ENCODE assay signal across 31 mouse cellular contexts in genomic region chr17:21770336-21770735, GRCm38 (mm10).
"Had no signal": no experiment of that assay in that cellular context is flagged by ENCODE, and none has a peak within 500 bp of the region (broad histone marks: within the 10 kb centered on the region; RNA-seq: fewer than 3 reads in every experiment).

No protein-coding gene starts in this region.

- H3K4me1 ChIP-seq: heart, embryonic 10.5 days; heart, embryonic 12.5 days; heart, embryonic 13.5 days; heart, embryonic 15.5 days; hindbrain, embryonic 10.5 days; hindbrain, embryonic 12.5 days; hindbrain, embryonic 13.5 days; hindbrain, embryonic 15.5 days; intestine, embryonic 15.5 days; kidney, embryonic 15.5 days had no signal

- H3K4me2 ChIP-seq: heart, embryonic 11.5 days; heart, embryonic 12.5 days; heart, embryonic 13.5 days; heart, embryonic 15.5 days; hindbrain, embryonic 12.5 days; hindbrain, embryonic 13.5 days; hindbrain, embryonic 14.5 days; hindbrain, embryonic 15.5 days; intestine, embryonic 15.5 days; kidney, embryonic 15.5 days had no signal

- H3K27ac ChIP-seq: heart, embryonic 10.5 days; heart, embryonic 13.5 days; heart, embryonic 15.5 days; hindbrain, embryonic 10.5 days; hindbrain, embryonic 12.5 days; hindbrain, embryonic 13.5 days; hindbrain, embryonic 14.5 days; hindbrain, embryonic 15.5 days; hindbrain, postnatal 0 days; intestine, embryonic 15.5 days; kidney, embryonic 15.5 days; kidney, postnatal 0 days; layer of hippocampus, adult 2 months had no signal

- H3K27me3 ChIP-seq: heart, embryonic 12.5 days; heart, embryonic 13.5 days; heart, embryonic 15.5 days; hindbrain, embryonic 12.5 days; hindbrain, embryonic 13.5 days; hindbrain, embryonic 15.5 days; intestine, embryonic 15.5 days; kidney, embryonic 15.5 days had no signal

- H3K4me3 ChIP-seq: heart, embryonic 10.5 days; heart, embryonic 12.5 days; heart, embryonic 13.5 days; heart, embryonic 15.5 days; hindbrain, embryonic 10.5 days; hindbrain, embryonic 12.5 days; hindbrain, embryonic 13.5 days; hindbrain, embryonic 15.5 days; intestine, embryonic 15.5 days; kidney, embryonic 15.5 days; layer of hippocampus, adult 2 months had no signal

- H3K9me3 ChIP-seq: heart, embryonic 10.5 days; heart, embryonic 13.5 days; heart, embryonic 15.5 days; hindbrain, embryonic 12.5 days; hindbrain, embryonic 13.5 days; hindbrain, embryonic 15.5 days; intestine, embryonic 15.5 days; kidney, embryonic 15.5 days had no signal

- H3K9ac ChIP-seq: heart, embryonic 12.5 days; heart, embryonic 13.5 days; heart, embryonic 15.5 days; hindbrain, embryonic 12.5 days; hindbrain, embryonic 13.5 days; hindbrain, embryonic 14.5 days; hindbrain, embryonic 15.5 days; intestine, embryonic 15.5 days; kidney, embryonic 15.5 days had no signal

- DNase-seq: heart, postnatal 10 days; heart, postnatal 14 days; heart, postnatal 36 days; heart, postnatal 4 days; kidney, adult 11 months; kidney, adult 18-20 months; kidney, adult 2 months; kidney, adult 8-10 months; kidney, adult 9 months; kidney, postnatal 10 days; kidney, postnatal 14 days; kidney, postnatal 25 days; kidney, postnatal 36 days; kidney, postnatal 4 days; layer of hippocampus, adult 9-11 months; layer of hippocampus, postnatal 36 days had no signal

- H3K36me3 ChIP-seq: heart, embryonic 10.5 days; heart, embryonic 12.5 days; heart, embryonic 13.5 days; heart, embryonic 15.5 days; hindbrain, embryonic 10.5 days; hindbrain, embryonic 12.5 days; hindbrain, embryonic 13.5 days; hindbrain, embryonic 15.5 days; intestine, embryonic 15.5 days; kidney, embryonic 15.5 days had no signal
